Mouse (Mus musculus) retina, postnatal 1 day (tissue): ENCODE measurements around the gene Dll1.

Experiments
- DNase-seq: peaks from one replicate; pipeline ENCODE4 v3.0.0-alpha.2; 2012

Dll1 gene

DNA sequence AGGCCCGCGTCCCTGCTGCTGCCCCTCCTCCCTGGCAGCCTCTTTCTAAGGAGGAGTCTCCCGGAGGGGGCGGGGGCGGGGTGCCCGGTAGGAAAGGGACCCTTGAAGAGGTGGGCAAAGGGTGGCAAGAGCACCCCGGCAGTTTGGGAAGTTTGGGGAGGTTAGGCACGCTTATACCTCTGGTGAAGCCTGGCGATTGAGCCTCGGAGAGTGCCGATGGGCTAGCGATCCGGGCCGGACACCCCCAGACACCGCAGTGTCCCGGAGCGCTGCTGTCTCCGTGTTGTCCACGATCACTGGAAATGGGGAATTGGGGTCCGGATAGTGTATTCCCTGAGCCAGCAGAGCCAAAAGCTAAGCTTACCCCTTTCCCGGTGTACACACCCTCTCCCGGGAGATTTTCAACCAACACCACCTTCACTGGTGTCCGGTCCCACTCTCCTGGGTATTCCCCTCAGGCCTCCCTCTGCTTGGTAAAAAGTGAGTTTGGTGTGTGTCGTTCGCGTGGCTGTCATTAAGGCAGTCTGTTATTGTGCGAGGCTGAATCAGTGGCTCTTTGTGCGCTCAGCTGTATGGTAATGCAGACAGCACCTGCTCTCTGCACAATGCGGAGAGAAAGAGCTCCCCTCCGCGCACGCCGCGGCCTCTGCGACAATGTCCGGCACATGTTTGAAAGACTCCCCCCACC, at the start of gene Dll1:
Gene Dll1 (minus strand): TSS at position 379 of the 688 bp plus-strand sequence.
- peak; percentile 92 for DNase-seq

GRCm38 (mm10) chr17:15425931-15426330, 49.3 kb upstream of the Dll1 start:
- DNase-seq = no peak

GRCm38 (mm10) chr17:15423080-15423765, 46.6 kb upstream of the Dll1 start:
- no peak for DNase-seq

DNA sequence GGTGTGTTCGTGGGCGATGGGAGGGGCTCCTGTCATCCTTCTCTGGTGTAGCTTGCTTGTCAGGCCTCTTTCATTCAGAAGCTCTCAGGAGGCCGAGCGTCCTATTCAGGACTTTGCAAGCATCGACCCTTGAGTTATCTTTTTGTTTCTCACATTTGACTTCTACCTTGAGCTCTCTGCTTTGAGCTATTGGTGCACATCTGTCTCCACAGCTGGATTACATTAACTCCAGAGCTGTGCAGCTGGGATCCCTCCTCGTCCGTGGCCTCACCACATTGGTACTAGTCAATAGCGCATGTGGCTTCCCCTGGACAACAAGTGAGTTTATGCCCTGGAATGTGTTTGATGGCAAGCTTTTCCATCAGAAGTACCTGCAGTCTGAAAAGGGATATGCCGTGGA, 46.0 kb upstream of the Dll1 start:
- DNase-seq = no peak

- no peak for DNase-seq
Observed at GRCm38 (mm10) chr17:15421446-15421845, 44.8 kb upstream of the Dll1 start.

DNA sequence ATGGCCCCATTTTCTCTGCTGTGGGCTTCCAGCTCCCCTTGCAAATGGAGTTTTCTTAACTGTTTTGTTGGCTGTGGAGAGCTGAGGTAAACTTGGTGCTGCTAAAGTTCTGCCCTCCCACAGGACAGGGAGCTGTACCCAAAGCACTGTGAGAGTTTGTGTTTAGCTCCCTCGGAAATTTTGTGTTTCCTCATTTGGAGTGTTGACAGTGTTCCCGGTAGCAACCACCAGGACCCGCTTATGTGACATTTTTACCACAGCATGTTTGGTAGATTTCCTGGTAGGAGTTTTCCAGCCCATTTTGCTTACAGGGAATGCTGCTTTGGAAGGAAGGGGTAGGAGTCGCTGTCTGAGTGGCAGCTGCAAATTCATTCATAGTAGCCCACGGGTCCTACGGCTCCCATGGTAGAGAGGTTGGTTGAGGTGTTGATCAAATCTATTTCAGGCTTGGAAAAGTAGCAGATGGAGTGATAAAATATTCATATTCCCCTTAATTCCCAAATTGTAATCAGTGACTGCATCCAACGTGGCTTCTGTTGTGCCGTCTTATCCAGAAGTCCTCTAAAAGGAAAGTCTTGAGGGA, 43.4 kb upstream of the Dll1 start:
- no peak for DNase-seq

DNA sequence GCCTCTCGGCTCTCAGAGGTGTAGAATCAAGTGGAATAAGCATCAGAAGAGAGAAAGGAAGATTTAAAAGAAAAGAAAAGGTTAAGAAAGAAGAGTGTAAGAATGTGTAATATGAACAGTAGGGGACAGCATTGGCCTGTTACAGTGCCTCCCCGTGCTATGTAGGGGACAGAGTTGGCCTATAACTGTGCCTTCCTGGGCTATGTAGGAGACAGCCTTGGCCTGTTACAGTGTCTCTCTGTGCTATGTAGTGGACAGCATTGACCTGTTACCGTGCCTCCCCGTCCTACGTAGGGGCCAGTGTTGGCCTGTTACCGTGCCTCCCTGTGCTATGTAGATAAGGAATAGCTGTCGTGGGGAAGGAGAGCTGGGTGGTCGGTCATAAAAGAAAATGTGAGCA, 42.9 kb upstream of the Dll1 start:
- no peak for DNase-seq

GRCm38 (mm10) chr17:15416596-15417215, 40.0 kb upstream of the Dll1 start:
- DNase-seq = no peak

DNA sequence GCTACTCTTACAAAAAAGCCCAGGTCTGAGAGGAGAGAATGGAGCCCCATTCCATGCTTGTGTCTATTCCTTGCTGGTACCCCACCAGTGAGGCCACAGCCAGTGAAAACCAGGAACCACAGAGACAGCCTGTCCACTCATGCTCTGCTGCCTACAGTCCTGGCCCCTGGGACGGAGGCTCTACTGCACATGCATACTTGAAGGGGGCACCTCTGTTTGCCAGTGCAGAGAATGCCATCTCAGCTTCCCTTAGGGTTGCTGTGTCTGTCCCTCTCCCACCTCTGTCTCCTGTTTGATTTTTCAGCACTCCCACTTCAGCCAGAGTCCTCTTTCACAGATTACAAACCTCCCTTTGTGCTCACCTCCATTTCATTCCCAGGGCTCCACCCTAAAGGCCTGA, 34.2 kb upstream of the Dll1 start:
- DNase-seq = no peak

GRCm38 (mm10) chr17:15409261-15409660, 32.6 kb upstream of the Dll1 start:
- no peak for DNase-seq

GRCm38 (mm10) chr17:15406576-15406975, 29.9 kb upstream of the Dll1 start:
- DNase-seq = no peak

DNA sequence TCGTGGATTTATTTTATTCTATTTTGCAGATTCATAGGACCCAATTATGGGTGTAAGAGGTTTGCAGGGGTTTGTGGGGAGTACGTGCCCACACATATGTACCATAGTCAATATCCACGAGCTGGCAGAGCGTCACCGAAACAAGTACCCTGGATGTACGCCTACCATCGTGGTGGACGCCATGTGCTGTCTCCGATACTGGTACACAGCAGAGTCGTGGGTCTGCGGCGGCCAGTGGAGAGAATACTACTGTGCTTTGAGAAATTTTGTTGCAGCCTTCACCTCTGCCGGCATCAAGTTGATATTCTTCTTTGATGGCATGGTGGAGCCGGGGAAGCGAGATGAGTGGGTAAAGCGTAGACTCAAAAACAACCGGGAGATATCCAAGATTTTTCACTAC, 25.0 kb upstream of the Dll1 start:
- DNase-seq = no peak

DNA sequence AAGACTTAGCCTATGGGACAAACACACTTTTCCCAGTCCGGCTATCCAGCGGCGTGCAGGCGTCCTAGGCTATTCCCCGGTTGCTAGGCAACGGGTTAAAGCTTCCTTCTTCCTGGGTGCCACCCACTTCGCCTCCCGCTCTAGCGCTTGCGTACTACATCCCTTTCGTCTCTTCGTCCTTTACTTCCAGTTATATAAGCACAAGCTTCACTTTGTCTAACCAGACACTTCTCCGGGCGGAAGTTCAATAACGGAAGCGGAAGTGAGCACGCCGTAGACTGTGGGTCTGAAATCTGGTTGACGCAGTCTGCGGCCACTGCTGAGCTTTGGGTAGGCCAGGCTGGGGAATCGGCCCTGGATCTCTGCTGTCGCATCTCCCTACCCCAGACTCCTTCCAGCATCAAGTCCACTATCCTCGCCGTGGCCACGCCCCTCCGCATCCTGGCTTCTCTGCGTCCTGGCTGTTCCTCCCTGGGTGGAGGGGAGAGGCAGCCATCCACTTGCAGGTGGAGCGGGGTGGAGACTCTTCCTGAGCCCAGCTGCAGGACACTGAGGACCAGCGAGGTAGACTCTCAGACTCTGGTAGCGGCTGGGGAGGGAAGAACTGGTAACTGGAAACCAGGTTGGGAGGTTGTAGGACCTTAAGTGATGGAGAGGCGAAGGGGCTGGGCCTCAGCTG, 19.5 kb upstream of the Dll1 start, which contains the start of gene Fam120b:
Gene Fam120b (plus strand): TSS at position 206 of the 679 bp plus-strand sequence.
- peak; percentile 97 for DNase-seq

DNA sequence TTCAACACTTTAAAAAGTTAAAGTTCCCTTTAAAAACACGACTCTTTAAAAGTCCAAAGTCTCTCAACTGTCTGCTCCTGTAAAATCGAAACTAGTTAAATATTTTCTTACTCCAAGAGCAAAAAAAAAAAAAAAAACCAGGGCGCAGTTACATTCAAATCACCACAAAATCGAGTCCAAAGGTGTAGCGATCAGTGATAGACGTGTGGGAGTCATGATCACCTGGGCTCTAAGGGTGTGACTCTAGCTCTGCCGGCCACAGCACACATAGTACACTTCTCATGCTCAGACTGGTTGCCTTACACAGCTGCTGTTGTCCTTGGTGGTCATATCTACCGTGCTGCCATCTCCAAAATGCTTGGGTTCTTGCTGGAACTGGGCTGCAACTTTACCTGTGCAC, 12.7 kb upstream of the Dll1 start:
- DNase-seq = no peak

DNA sequence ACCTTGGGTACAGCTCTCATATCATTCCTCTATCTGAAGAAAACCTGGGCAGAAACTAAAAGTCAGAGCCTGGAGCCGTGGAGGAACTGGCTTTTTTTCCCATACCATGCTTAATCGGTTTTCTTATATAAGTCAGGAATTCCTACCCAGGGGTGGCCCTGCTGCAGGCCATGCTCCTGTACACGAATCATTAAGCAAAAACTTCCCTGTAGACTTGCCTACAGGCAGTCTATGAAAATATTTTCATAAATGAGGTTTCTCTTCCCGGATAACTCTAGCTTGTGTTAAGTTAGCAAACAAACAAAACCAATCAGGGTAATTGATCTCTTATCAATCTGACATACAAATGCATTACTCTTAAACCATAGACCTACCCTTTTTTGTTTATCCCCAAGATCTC, 12.2 kb upstream of the Dll1 start:
- no peak for DNase-seq

DNA sequence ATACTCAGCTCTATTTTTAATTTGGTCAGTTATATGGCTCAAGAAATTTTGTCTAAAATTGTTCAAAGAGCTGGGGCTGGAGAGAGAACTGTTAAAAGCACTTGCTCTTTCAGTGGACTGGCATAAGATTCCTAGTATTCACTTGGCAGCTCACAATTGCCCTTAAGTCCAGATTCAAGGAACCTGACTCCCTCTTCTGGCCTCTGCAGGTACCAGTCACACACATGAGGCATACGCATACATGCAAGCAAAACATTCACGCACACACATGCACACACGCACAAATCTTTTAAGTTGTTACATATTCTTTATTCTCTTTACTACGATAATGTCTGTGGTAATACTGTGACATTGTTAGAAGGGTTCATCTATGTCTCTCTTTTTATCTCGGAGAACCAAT, 6.7 kb upstream of the Dll1 start:
- DNase-seq = no peak

DNA sequence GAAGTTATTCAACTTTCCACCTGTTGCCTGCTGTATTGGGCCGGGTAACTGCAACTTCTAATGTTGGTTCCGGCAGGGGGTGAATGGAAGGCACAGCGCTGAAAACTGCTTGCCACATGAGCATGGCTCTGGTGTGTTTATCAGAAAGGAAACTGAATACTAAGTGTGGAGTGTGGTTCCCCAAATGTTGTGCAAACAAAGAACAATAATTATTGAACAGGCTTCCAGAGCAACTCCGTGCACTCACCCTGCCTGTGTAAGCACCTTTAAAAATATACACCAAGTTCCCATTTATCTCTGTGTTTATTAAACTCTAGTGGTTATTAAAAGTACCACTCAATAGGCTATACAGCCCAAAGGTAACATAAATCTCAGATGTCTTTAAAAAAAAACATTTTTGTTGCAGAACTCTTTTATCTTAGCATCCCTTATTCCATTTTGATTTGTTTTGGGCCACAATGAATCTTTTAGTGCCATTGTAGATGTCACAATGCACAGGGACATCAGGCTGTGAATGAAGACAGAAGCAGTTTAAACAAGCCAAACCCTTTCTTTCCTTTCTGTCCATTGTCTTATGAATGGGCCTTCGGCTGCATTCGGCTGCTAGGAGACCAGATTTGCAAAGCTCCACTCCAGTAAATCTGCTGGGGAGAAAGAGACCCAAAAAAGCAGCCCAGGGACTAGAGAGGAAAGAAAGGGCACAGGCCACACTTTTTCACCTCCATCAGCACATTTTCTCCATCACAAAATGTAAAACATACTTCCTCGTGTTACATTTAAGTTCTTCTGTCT, 5.4 kb upstream of the Dll1 start:
- no peak for DNase-seq

- peak; percentile 55 for DNase-seq
Observed at GRCm38 (mm10) chr17:15381092-15381860, 4.6 kb upstream of the Dll1 start.

GRCm38 (mm10) chr17:15380641-15381051, 4.0 kb upstream of the Dll1 start:
- DNase-seq = peak; percentile 84

DNA sequence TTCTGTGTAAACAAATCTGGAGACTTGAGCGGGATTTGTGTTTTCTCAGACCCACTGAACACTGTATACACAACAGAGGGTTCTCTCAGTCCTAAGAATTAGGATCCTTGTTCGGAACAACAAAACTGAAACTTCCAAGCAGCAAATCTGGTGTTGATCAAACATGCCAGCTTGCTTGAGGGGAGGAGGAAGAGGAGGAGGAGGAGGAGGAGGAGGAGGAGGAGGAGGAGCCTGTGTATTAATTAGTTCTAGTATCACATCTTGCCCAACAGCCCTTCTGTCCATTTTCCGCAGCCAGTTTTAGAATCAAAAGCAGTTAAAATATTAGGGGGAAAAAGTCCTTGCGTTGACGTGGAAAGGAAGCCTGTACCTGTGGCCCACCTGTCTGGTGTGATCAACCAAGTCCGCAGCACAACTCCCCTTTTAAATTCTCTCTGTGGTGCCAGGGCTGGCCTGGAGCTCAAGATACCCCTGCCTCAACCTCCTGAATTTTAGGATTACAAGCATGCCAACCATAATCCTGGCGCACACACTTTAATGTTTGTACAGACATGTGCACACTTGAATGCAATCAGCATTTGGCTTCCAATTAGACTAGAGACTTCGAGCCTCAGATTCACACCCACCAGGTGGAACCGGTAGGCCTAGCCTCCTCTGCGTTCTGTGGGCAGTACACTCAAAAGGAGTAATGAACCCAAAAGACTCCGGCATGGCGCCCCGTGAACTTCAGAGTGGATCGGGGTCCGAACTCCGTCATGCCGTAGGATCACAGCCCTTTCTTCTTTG, 3.3 kb upstream of the Dll1 start:
- DNase-seq = no peak
